Mouse (Mus musculus): ENCODE measurements around the gene Sprn. TPM values are rescaled to one million over a fixed set of nuclear protein-coding genes. Genes with fewer than 3 reads are reported as not detected.
"Not testable (repeated sequence)": the region's sequence is repeated elsewhere in the genome, so short reads cannot be mapped to it uniquely, and the experiment has no call there.

The Sprn gene
- polyA plus RNA-seq, 1 experiment from 2014 or later = 29.2 TPM

- not testable (repeated sequence) for H3K36me3 ChIP-seq (ENCODE audit: control insufficient read depth, insufficient read depth, low read length); H3K4me3 ChIP-seq (ENCODE audit: low read depth, low read length); H3K4me1 ChIP-seq (ENCODE audit: control insufficient read depth, insufficient read depth, low read length); H3K9ac ChIP-seq (ENCODE audit: low read depth, low read length); H3K27ac ChIP-seq (ENCODE audit: low read length); H3K9me3 ChIP-seq (replicated peaks; ENCODE audit: control insufficient read depth, low read length, poor library complexity, severe bottlenecking); H3K27me3 ChIP-seq (ENCODE audit: control insufficient read depth, insufficient read depth, low read depth, low read length); ATAC-seq; H3K4me2 ChIP-seq (ENCODE audit: low read length)
- 91% methylated on average over 5 of the region's 7 CpGs for WGBS
These were observed 20.6 kb downstream of the Sprn start for GRCm38 (mm10) chr7:140134033-140134432.

- H3K9ac ChIP-seq (ENCODE audit: low read depth, low read length); H3K27me3 ChIP-seq (ENCODE audit: control insufficient read depth, insufficient read depth, low read depth, low read length); H3K36me3 ChIP-seq (ENCODE audit: control insufficient read depth, insufficient read depth, low read length); H3K9me3 ChIP-seq (replicated peaks; ENCODE audit: control insufficient read depth, low read length, poor library complexity, severe bottlenecking); H3K4me2 ChIP-seq (ENCODE audit: low read length); H3K27ac ChIP-seq (ENCODE audit: low read length); H3K4me3 ChIP-seq (ENCODE audit: low read depth, low read length); ATAC-seq; H3K4me1 ChIP-seq (ENCODE audit: control insufficient read depth, insufficient read depth, low read length): not testable (repeated sequence)
- WGBS = 93% methylated on average over 7 of the region's 7 CpGs
These were observed 22.5 kb downstream of the Sprn start for GRCm38 (mm10) chr7:140132184-140132583.

GRCm38 (mm10) chr7:140127911-140128310 lies 26.8 kb downstream of the Sprn start:
- Histone ChIP-seq H3K36me3 (ENCODE audit: control insufficient read depth, insufficient read depth, low read length) (no peaks in the 10 kb centered on the region), H3K27me3 (ENCODE audit: control insufficient read depth, insufficient read depth, low read depth, low read length) (no peaks in the 10 kb centered on the region), H3K9me3 (replicated peaks; ENCODE audit: control insufficient read depth, low read length, poor library complexity, severe bottlenecking) (no peaks in the 10 kb centered on the region), H3K4me1 (ENCODE audit: control insufficient read depth, insufficient read depth, low read length) (no peaks in the 10 kb centered on the region; the same call in 1 of the 2 replicates), H3K4me2 (ENCODE audit: low read length) (no peak overlapping the region), H3K27ac (ENCODE audit: low read length) (no peak overlapping the region), H3K9ac (ENCODE audit: low read depth, low read length) (no peak overlapping the region), H3K4me3 (ENCODE audit: low read depth, low read length) (no peak overlapping the region)
- no peak for ATAC-seq
- 94% methylated on average over 2 of the region's 2 CpGs for WGBS

- H3K27me3 ChIP-seq (ENCODE audit: control insufficient read depth, insufficient read depth, low read depth, low read length) = no peaks in the 10 kb centered on the region
- H3K4me2 ChIP-seq (ENCODE audit: low read length) = no peak overlapping the region
- H3K4me3 ChIP-seq (ENCODE audit: low read depth, low read length) = no peak overlapping the region
- H3K36me3 ChIP-seq (ENCODE audit: control insufficient read depth, insufficient read depth, low read length) = no peaks in the 10 kb centered on the region
- no peak for ATAC-seq
- 91% methylated on average over 3 of the region's 3 CpGs for WGBS
- no peak overlapping the region for H3K27ac ChIP-seq (ENCODE audit: low read length)
- H3K4me1 ChIP-seq (ENCODE audit: control insufficient read depth, insufficient read depth, low read length) = no peaks in the 10 kb centered on the region; the same call in 1 of the 2 replicates
- no peak overlapping the region for H3K9ac ChIP-seq (ENCODE audit: low read depth, low read length)
- H3K9me3 ChIP-seq (replicated peaks; ENCODE audit: control insufficient read depth, low read length, poor library complexity, severe bottlenecking) = no peaks in the 10 kb centered on the region
These were observed 27.7 kb downstream of the Sprn start for GRCm38 (mm10) chr7:140126934-140127333.

- WGBS = 9% methylated on average over 5 of the region's 5 CpGs
- H3K27ac ChIP-seq (ENCODE audit: low read length) = no peak overlapping the region
These were observed 28.7 kb downstream of the Sprn start for GRCm38 (mm10) chr7:140126022-140126350.

GRCm38 (mm10) chr7:140125278-140126021 lies 29.2 kb downstream of the Sprn start:
- Histone ChIP-seq H3K4me1 (ENCODE audit: control insufficient read depth, insufficient read depth, low read length) (no peaks in the 10 kb centered on the region; the same call in 1 of the 2 replicates), H3K27me3 (ENCODE audit: control insufficient read depth, insufficient read depth, low read depth, low read length) (no peaks in the 10 kb centered on the region), H3K9me3 (replicated peaks; ENCODE audit: control insufficient read depth, low read length, poor library complexity, severe bottlenecking) (no peaks in the 10 kb centered on the region), H3K9ac (ENCODE audit: low read depth, low read length) (peak overlapping the region; percentile 84), H3K36me3 (ENCODE audit: control insufficient read depth, insufficient read depth, low read length) (no peaks in the 10 kb centered on the region), H3K4me3 (ENCODE audit: low read depth, low read length) (peak overlapping the region; percentile 65), H3K4me2 (ENCODE audit: low read length) (peak overlapping the region; percentile 82), H3K27ac (ENCODE audit: low read length) (no peak overlapping the region)
- WGBS = 1% methylated on average over 40 of the region's 40 CpGs
- ATAC-seq = peak; percentile 95

More at GRCm38 (mm10) chr7:140126022-140126350, 28.7 kb downstream of the Sprn start:
- H3K36me3 ChIP-seq (ENCODE audit: control insufficient read depth, insufficient read depth, low read length) = no peaks in the 10 kb centered on the region
- peak overlapping the region; percentile 82 for H3K4me2 ChIP-seq (ENCODE audit: low read length)
- peak overlapping the region; percentile 84 for H3K9ac ChIP-seq (ENCODE audit: low read depth, low read length)
- no peaks in the 10 kb centered on the region; the same call in 1 of the 2 replicates for H3K4me1 ChIP-seq (ENCODE audit: control insufficient read depth, insufficient read depth, low read length)
- peak; percentile 43 for ATAC-seq
- H3K27me3 ChIP-seq (ENCODE audit: control insufficient read depth, insufficient read depth, low read depth, low read length) = no peaks in the 10 kb centered on the region
- H3K9me3 ChIP-seq (replicated peaks; ENCODE audit: control insufficient read depth, low read length, poor library complexity, severe bottlenecking) = no peaks in the 10 kb centered on the region
- H3K4me3 ChIP-seq (ENCODE audit: low read depth, low read length) = peak overlapping the region; percentile 65

- Histone ChIP-seq H3K4me2 (ENCODE audit: low read length) (no peak overlapping the region), H3K36me3 (ENCODE audit: control insufficient read depth, insufficient read depth, low read length) (no peaks in the 10 kb centered on the region), H3K4me3 (ENCODE audit: low read depth, low read length) (no peak overlapping the region), H3K9me3 (replicated peaks; ENCODE audit: control insufficient read depth, low read length, poor library complexity, severe bottlenecking) (no peaks in the 10 kb centered on the region), H3K27ac (ENCODE audit: low read length) (no peak overlapping the region), H3K27me3 (ENCODE audit: control insufficient read depth, insufficient read depth, low read depth, low read length) (no peaks in the 10 kb centered on the region), H3K4me1 (ENCODE audit: control insufficient read depth, insufficient read depth, low read length) (no peaks in the 10 kb centered on the region; the same call in 1 of the 2 replicates), H3K9ac (ENCODE audit: low read depth, low read length) (no peak overlapping the region)
- WGBS = 97% methylated on average over 1 of the region's 1 CpGs
- ATAC-seq = no peak
These were observed 30.3 kb downstream of the Sprn start for GRCm38 (mm10) chr7:140124382-140124781.

GRCm38 (mm10) chr7:140122765-140123164 lies 31.9 kb downstream of the Sprn start:
- Histone ChIP-seq H3K9ac (ENCODE audit: low read depth, low read length) (no peak overlapping the region), H3K36me3 (ENCODE audit: control insufficient read depth, insufficient read depth, low read length) (no peaks in the 10 kb centered on the region), H3K4me2 (ENCODE audit: low read length) (no peak overlapping the region), H3K4me3 (ENCODE audit: low read depth, low read length) (no peak overlapping the region), H3K9me3 (replicated peaks; ENCODE audit: control insufficient read depth, low read length, poor library complexity, severe bottlenecking) (no peaks in the 10 kb centered on the region), H3K27ac (ENCODE audit: low read length) (no peak overlapping the region), H3K27me3 (ENCODE audit: control insufficient read depth, insufficient read depth, low read depth, low read length) (no peaks in the 10 kb centered on the region), H3K4me1 (ENCODE audit: control insufficient read depth, insufficient read depth, low read length) (no peaks in the 10 kb centered on the region; the same call in 1 of the 2 replicates)
- ATAC-seq = no peak
- 33% methylated on average over 4 of the region's 4 CpGs for WGBS

- no peak overlapping the region for H3K9ac ChIP-seq (ENCODE audit: low read depth, low read length)
- H3K9me3 ChIP-seq (replicated peaks; ENCODE audit: control insufficient read depth, low read length, poor library complexity, severe bottlenecking) = no peaks in the 10 kb centered on the region
- H3K27ac ChIP-seq (ENCODE audit: low read length) = no peak overlapping the region
- WGBS = 74% methylated on average over 11 of the region's 13 CpGs
- H3K4me1 ChIP-seq (ENCODE audit: control insufficient read depth, insufficient read depth, low read length) = peaks cover 5% of the 10 kb centered on the region; the same call in 1 of the 2 replicates
- no peaks in the 10 kb centered on the region for H3K36me3 ChIP-seq (ENCODE audit: control insufficient read depth, insufficient read depth, low read length)
- H3K4me2 ChIP-seq (ENCODE audit: low read length) = no peak overlapping the region
- no peaks in the 10 kb centered on the region for H3K27me3 ChIP-seq (ENCODE audit: control insufficient read depth, insufficient read depth, low read depth, low read length)
- ATAC-seq = no peak
- no peak overlapping the region for H3K4me3 ChIP-seq (ENCODE audit: low read depth, low read length)
These were observed 33.3 kb downstream of the Sprn start for GRCm38 (mm10) chr7:140121338-140121910.

Data from midbrain, embryonic 16.5 days (tissue).